Mouse (Mus musculus): Measurements from ENCODE around the gene Mapk8.

The Mapk8 gene

DNA sequence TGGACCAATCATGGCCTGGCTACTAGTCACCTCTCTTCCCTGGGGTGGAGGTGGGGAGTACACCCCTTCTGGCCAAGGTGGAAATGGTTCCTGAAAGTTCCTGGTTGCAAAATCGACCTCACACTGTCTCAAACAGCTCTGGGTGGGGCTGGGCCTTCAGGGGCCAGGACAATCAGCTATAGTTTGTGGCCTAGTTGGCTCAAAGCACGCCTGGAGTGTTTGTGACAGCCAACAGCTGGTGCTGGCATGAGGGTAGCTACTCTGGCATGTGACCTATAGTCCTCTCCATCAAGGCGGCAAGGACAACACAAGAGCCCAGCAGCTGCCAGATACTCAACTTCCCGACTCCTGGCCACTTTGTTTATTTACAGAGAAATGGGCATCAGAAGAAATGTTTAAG, 99.2 kb downstream of the Mapk8 start:
- DNase-seq: peak; percentile 94

GRCm38 (mm10) chr14:33346546-33346945, 100.4 kb downstream of the Mapk8 start:
- DNase-seq: no peak

GRCm38 (mm10) chr14:33343131-33343725, 103.7 kb downstream of the Mapk8 start:
- no peak for DNase-seq

DNA sequence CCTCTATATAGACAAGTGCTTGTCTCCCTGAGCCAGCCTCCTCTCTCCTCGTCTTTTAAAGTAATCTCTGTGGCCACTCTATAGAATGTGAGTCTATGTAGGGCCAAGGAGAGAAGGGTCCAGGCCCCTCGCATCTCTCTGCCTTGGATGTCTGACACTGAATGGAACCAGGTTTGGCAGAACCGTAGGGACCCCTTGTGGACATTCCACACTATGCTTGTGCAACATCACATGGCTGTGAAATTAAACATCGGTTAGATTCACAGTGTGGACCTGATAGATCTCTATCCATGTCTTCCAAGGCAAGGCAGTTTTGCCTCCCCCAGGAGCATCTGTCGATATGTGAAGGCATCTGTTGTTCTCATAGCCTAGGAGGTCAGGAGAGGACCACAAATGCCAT, 108.3 kb downstream of the Mapk8 start:
- no peak for DNase-seq

GRCm38 (mm10) chr14:33335733-33336132, 111.2 kb downstream of the Mapk8 start:
- DNase-seq: no peak

DNA sequence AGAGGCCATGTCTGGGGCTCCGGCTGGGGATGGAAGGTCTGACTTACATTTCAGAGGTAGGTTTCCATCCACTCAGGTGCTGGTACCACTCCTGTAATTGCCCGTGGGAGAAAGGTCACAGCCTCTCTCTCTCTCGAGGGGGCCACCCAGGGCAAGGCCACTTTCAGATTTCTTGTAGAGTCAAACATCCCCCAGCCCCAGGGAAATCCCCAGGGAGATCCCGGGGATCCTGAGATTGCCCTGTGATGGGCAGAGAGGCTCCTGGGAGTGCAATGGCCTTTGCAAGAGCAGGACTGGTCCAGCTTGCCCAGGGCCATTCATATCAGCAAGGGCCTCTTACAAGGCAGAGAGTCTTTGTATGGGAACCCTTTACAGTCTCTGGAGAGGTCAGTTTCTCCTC, 112.6 kb downstream of the Mapk8 start:
- no peak for DNase-seq

DNA sequence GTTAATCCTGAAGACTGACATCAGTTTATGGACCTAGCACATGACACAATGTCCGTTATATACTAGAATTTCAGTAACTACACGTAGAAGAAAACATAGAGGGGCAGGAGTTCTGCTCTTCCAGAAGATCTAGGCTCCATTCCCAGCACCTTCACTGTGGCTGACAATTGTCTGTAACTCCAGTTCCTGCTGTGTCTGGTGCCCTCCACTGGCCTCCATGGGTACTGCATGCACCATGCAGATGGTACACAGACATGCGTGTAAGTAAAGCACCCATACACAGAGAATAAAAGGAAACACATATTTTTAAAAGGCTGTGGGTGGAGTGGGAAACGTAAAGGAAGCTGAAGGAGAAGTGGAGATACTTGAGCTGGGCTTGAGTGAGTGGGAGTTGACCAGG, 113.1 kb downstream of the Mapk8 start:
- no peak for DNase-seq

- no peak for DNase-seq
Observed at GRCm38 (mm10) chr14:33331627-33332026, 115.3 kb downstream of the Mapk8 start.

GRCm38 (mm10) chr14:33330986-33331385, 116.0 kb downstream of the Mapk8 start:
- no peak for DNase-seq

- peak; percentile 92 for DNase-seq
Observed at GRCm38 (mm10) chr14:33329297-33329805, 117.6 kb downstream of the Mapk8 start.

- DNase-seq: peak; percentile 93
Observed at GRCm38 (mm10) chr14:33328369-33328768, 118.6 kb downstream of the Mapk8 start.
